Mouse (Mus musculus): ENCODE results near the gene Slc7a1. TPM values are rescaled to one million over a fixed set of nuclear protein-coding genes. Genes with fewer than 3 reads are reported as not detected.

Gene Slc7a1
- polyA plus RNA-seq, 2 experiments, result 8.1 to 22.5 TPM

GRCm38 (mm10) chr5:148353429-148353828 is 46.3 kb downstream of the Slc7a1 start:
- DNase-seq (ENCODE audit: low spot score) (no peak), ATAC-seq (ENCODE audit: low FRiP score, low read depth) (no peak)
- H3K4me1 ChIP-seq (ENCODE audit: control insufficient read depth, insufficient read depth, low read length), result peaks cover 8% of the 10 kb centered on the region; the same call in 1 of the 2 replicates
- no peak for TF ChIP-seq POLR2A (IDR thresholded peaks at IDR 0.05; ENCODE audit: borderline replicate concordance, extremely low read depth, insufficient read depth, insufficient read length)
- no peak overlapping the region for H3K9ac ChIP-seq (ENCODE audit: low read depth, low read length, severe bottlenecking)
- H3K27ac ChIP-seq (replicated peaks; ENCODE audit: low read depth, low read length), result no peak overlapping the region
- H3K9me3 ChIP-seq (ENCODE audit: control insufficient read depth, low read length), result no peaks in the 10 kb centered on the region
- no peak overlapping the region for H3K4me2 ChIP-seq (replicated peaks; ENCODE audit: low read depth, low read length, severe bottlenecking)
- H3K4me3 ChIP-seq (replicated peaks; ENCODE audit: low read length), result no peak overlapping the region
- no peaks in the 10 kb centered on the region for H3K36me3 ChIP-seq (ENCODE audit: control insufficient read depth, insufficient read depth, low read length)
- WGBS, result 67% methylated on average over 16 of the region's 16 CpGs
- H3K27me3 ChIP-seq (ENCODE audit: control insufficient read depth, insufficient read depth, low read length), result no peaks in the 10 kb centered on the region

- ATAC-seq (ENCODE audit: low FRiP score, low read depth), result no peak
- H3K4me1 ChIP-seq (ENCODE audit: control insufficient read depth, insufficient read depth, low read length), result peaks cover 14% of the 10 kb centered on the region
- H3K4me2 ChIP-seq (replicated peaks; ENCODE audit: low read depth, low read length, severe bottlenecking), result no peak overlapping the region
- H3K9ac ChIP-seq (ENCODE audit: low read depth, low read length, severe bottlenecking), result no peak overlapping the region
- no peaks in the 10 kb centered on the region for H3K27me3 ChIP-seq (ENCODE audit: control insufficient read depth, insufficient read depth, low read length)
- 0 out of 2 replicates have a peak overlapping the region, but pooled peaks have one; percentile 26 for H3K27ac ChIP-seq (replicated peaks; ENCODE audit: low read depth, low read length)
- WGBS, result 49% methylated on average over 15 of the region's 15 CpGs
- H3K9me3 ChIP-seq (ENCODE audit: control insufficient read depth, low read length), result no peaks in the 10 kb centered on the region
- DNase-seq (ENCODE audit: low spot score), result peak; percentile 53
- no peak overlapping the region for H3K4me3 ChIP-seq (replicated peaks; ENCODE audit: low read length)
- TF ChIP-seq POLR2A (IDR thresholded peaks at IDR 0.05; ENCODE audit: borderline replicate concordance, extremely low read depth, insufficient read depth, insufficient read length), result no peak
- H3K36me3 ChIP-seq (ENCODE audit: control insufficient read depth, insufficient read depth, low read length), result no peaks in the 10 kb centered on the region
Measured at GRCm38 (mm10) chr5:148349327-148350011, 50.2 kb downstream of the Slc7a1 start.

GRCm38 (mm10) chr5:148348153-148348552 is 51.6 kb downstream of the Slc7a1 start:
- TF ChIP-seq POLR2A (IDR thresholded peaks at IDR 0.05; ENCODE audit: borderline replicate concordance, extremely low read depth, insufficient read depth, insufficient read length), result no peak
- no peaks in the 10 kb centered on the region for H3K27me3 ChIP-seq (ENCODE audit: control insufficient read depth, insufficient read depth, low read length)
- H3K9ac ChIP-seq (ENCODE audit: low read depth, low read length, severe bottlenecking), result no peak overlapping the region
- no peak overlapping the region for H3K4me3 ChIP-seq (replicated peaks; ENCODE audit: low read length)
- no peaks in the 10 kb centered on the region for H3K36me3 ChIP-seq (ENCODE audit: control insufficient read depth, insufficient read depth, low read length)
- DNase-seq (ENCODE audit: low spot score), result no peak
- 60% methylated on average over 8 of the region's 8 CpGs for WGBS
- ATAC-seq (ENCODE audit: low FRiP score, low read depth), result no peak
- peaks cover 23% of the 10 kb centered on the region for H3K4me1 ChIP-seq (ENCODE audit: control insufficient read depth, insufficient read depth, low read length)
- no peaks in the 10 kb centered on the region for H3K9me3 ChIP-seq (ENCODE audit: control insufficient read depth, low read length)
- H3K27ac ChIP-seq (replicated peaks; ENCODE audit: low read depth, low read length), result no peak overlapping the region
- H3K4me2 ChIP-seq (replicated peaks; ENCODE audit: low read depth, low read length, severe bottlenecking), result no peak overlapping the region

GRCm38 (mm10) chr5:148346543-148346942 is 53.2 kb downstream of the Slc7a1 start:
- 84% methylated on average over 8 of the region's 8 CpGs for WGBS
- no peak for DNase-seq (ENCODE audit: low spot score)

GRCm38 (mm10) chr5:148344374-148344773 is 55.3 kb downstream of the Slc7a1 start:
- no peak for TF ChIP-seq POLR2A (IDR thresholded peaks at IDR 0.05; ENCODE audit: borderline replicate concordance, extremely low read depth, insufficient read depth, insufficient read length)
- 36% methylated on average over 5 of the region's 5 CpGs for WGBS
- H3K4me1 ChIP-seq (ENCODE audit: control insufficient read depth, insufficient read depth, low read length), result peaks cover 25% of the 10 kb centered on the region
- no peaks in the 10 kb centered on the region; the same call in 1 of the 2 replicates for H3K36me3 ChIP-seq (ENCODE audit: control insufficient read depth, insufficient read depth, low read length)
- H3K27me3 ChIP-seq (ENCODE audit: control insufficient read depth, insufficient read depth, low read length), result no peaks in the 10 kb centered on the region
- H3K9me3 ChIP-seq (ENCODE audit: control insufficient read depth, low read length), result no peaks in the 10 kb centered on the region
- peak overlapping the region; percentile 58; the same call in 1 of the 2 replicates for H3K27ac ChIP-seq (replicated peaks; ENCODE audit: low read depth, low read length)
- peak; percentile 37 for DNase-seq (ENCODE audit: low spot score)
- no peak overlapping the region for H3K4me2 ChIP-seq (replicated peaks; ENCODE audit: low read depth, low read length, severe bottlenecking)
- H3K9ac ChIP-seq (ENCODE audit: low read depth, low read length, severe bottlenecking), result no peak overlapping the region
- H3K4me3 ChIP-seq (replicated peaks; ENCODE audit: low read length), result no peak overlapping the region
- ATAC-seq (ENCODE audit: low FRiP score, low read depth), result peak; percentile 27

More at GRCm38 (mm10) chr5:148346543-148346942, 53.2 kb downstream of the Slc7a1 start:
- Histone ChIP-seq H3K9ac (ENCODE audit: low read depth, low read length, severe bottlenecking) (no peak overlapping the region), H3K4me2 (replicated peaks; ENCODE audit: low read depth, low read length, severe bottlenecking) (no peak overlapping the region), H3K27ac (replicated peaks; ENCODE audit: low read depth, low read length) (no peak overlapping the region), H3K4me1 (ENCODE audit: control insufficient read depth, insufficient read depth, low read length) (peaks cover 33% of the 10 kb centered on the region), H3K4me3 (replicated peaks; ENCODE audit: low read length) (no peak overlapping the region), H3K9me3 (ENCODE audit: control insufficient read depth, low read length) (no peaks in the 10 kb centered on the region), H3K36me3 (ENCODE audit: control insufficient read depth, insufficient read depth, low read length) (no peaks in the 10 kb centered on the region), H3K27me3 (ENCODE audit: control insufficient read depth, insufficient read depth, low read length) (no peaks in the 10 kb centered on the region)
- no peak for TF ChIP-seq POLR2A (IDR thresholded peaks at IDR 0.05; ENCODE audit: borderline replicate concordance, extremely low read depth, insufficient read depth, insufficient read length)
- ATAC-seq (ENCODE audit: low FRiP score, low read depth), result no peak

Measured in limb, embryonic 14.5 days (tissue).